Mouse (Mus musculus) cerebellum, postnatal 4 days (tissue): ENCODE results near the gene Lck.

Source experiments
- DNase-seq, 2 experiments: peaks; one replicate each; pipeline ENCODE4 v3.0.0; 2022; ENCODE audit warnings: low spot score in 2 of 2, mixed read lengths in 1 of 2

Gene Lck

DNA sequence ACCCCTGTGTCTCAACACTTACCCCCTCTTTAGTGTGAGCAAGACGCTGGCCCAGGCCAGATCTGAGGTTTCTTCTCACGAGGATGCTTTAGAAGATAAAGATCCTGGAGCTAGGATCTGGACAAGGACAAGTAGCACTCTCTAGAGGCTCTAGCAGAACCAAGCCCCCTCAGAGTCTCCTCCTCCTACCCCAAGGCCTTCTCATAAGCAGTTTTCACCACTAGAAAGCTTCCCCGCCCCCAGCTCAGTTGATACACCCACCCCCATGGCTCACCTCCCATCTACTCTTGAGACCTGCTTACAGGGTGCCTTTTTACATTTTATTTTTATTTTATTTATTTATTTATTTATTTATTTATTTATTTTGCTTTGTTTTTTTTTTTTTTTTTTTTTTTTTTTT lies 63.8 kb downstream of the Lck start:
- no peak for DNase-seq

DNA sequence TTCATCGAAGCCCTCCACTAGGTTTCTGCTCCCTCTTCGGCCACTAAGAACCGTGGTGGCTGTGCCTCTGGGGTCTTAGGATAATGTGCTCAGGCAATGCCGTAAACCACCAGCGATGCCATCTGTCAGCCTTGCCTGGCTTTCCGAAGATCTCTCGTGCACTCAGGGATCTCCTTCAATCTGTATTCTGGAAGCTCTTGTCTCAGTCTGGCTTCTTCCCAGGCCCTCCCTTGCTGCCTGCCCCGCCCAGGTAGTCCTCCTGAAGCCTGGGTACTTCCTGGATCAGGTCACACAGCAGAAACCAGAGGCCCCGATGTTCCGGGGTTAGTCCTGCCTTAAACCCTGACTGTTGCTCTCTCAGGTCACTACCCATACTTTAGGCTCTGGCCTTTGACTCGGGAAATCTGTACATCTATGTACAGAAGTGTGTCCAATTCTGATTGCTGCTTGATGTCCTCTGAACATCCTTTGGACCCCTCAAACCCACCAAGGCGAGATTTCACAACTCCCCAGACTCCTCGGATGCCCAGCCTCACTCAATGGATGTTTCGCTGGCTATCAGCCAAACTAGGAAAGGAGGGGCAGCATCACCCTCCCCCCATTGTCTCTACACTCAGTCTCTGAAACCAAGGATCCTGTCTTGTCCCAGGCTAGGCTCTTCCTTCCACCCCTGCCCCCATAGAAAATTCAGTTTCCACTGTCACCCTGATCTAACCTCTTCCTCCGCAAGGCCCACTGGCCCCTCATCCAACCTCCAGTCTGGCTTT lies 64.4 kb downstream of the Lck start:
- DNase-seq: peak in 1 of 2 experiments; percentile 25

DNA sequence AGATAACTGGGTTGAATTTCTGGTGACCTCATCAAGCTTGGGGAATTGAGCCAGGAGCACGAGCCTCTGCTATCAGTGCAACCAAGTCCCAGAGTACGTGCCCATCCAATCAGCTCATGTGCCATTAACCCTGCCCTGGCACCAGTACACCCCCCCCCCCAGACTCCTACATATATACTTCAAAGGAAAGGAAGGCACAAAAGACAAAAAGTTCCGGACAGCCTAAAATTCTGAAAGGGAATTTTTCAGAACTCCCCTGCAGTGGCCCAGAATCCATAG lies 65.3 kb downstream of the Lck start:
- DNase-seq: no peak

DNA sequence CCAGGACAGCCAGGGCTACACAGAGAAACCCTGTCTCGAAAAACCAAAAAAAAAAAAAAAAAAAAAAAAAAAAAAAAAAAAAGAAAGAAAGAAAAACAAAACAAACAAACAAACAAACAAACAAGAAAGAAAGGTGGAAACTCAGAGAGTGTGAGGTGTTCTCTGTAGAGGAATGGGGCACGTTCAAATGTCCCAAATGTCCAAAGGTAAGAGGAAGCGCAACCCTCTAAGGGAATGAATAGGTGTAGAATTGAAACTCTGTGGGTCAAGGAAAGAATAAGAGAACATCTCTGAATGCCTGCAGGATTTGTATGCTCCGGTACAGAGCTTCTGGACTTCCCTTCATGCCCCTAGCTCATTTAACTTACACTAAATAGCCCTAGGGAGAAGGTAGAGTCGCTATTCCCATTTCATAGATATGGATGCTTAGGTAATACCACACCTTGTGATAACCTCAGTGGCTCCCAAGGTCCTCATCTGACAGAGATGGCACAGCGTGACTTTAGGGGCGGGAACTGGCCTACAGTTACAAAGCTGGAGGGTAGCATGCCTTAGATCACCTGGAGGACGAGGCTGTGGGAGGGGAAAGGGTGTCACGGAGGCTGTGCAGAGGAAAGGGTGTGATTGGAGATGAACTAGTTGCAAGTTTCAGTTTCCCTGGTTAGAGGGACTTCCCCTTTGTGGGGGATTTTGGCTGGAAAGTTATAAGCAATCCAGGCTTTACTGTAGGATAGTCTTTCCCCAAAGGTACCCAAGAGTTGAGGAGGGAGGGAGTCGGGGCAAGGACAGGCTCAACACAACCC lies 65.8 kb downstream of the Lck start:
- DNase-seq: no peak

DNA sequence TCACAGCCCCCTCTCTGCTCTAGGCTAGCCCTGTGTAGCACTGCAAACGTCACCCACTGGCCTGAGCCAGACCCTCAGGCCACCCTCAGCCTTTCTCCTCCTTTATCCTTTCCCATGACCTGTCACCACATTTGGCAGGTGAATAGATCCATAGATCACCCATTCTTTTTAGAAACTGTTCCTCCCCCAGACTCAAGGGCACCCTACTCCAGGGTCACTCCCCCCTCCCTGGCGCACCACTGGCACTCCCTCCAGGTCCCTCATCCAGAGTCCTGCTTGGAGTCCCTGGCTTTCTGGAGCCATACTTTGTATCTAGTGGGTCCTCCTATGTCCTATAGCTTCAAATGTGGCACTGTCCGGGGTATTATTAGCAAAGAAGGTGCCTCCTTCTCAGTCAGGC lies 67.9 kb downstream of the Lck start:
- DNase-seq: no peak

DNA sequence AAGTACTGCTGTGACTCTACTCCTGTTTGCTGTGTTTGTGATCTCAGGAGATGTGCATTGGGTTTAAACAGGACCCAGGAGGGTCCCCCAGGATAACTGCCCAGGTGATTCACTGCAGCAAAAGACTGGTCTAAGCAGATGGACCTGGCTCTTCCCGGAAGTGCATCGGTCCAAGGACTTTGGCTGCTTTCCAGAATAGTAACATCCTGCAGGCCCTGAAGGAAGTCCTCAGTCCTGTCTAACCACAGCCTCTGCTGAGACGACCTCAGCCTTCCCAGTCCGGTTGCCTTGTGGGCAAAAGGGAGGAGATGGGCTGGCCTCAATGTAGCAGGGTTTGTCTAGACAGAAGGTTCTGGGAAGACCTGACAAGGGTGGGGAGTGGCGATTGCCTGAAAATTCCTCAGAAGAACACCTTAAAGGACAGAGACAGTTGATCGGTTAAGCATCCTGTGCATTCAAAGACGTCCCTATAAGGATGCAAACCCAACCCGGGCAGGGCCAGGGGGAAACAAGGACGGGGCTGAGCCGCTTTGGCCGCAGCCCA lies 70.5 kb downstream of the Lck start:
- DNase-seq: no peak

DNA sequence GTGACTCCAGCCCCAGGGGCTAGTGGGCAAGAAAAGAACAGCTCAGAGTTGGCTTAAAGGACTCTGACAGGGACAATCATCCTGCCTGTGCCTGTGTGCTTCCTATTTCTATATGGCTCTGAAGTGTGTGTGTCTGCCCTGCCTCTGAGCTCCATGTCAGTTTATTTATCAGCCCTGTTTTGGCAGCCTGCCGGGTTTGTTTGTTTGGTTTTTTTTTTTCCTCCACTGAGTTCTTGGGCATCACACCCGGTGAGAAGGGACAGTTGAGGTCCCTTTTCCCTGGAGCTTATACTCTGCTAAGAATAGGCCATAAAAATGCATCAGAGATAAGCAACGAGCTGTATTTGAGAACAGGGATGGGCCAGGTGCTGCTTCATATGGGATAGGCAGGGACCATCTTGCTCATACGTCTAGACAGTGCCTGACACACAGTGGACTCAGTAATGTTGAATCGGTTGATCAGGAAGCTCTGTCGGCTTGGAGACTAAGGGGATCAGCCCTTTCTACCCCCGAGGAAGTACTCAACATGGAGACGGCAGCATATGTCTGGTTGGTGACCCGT lies 71.0 kb downstream of the Lck start:
- no peak for DNase-seq

DNA sequence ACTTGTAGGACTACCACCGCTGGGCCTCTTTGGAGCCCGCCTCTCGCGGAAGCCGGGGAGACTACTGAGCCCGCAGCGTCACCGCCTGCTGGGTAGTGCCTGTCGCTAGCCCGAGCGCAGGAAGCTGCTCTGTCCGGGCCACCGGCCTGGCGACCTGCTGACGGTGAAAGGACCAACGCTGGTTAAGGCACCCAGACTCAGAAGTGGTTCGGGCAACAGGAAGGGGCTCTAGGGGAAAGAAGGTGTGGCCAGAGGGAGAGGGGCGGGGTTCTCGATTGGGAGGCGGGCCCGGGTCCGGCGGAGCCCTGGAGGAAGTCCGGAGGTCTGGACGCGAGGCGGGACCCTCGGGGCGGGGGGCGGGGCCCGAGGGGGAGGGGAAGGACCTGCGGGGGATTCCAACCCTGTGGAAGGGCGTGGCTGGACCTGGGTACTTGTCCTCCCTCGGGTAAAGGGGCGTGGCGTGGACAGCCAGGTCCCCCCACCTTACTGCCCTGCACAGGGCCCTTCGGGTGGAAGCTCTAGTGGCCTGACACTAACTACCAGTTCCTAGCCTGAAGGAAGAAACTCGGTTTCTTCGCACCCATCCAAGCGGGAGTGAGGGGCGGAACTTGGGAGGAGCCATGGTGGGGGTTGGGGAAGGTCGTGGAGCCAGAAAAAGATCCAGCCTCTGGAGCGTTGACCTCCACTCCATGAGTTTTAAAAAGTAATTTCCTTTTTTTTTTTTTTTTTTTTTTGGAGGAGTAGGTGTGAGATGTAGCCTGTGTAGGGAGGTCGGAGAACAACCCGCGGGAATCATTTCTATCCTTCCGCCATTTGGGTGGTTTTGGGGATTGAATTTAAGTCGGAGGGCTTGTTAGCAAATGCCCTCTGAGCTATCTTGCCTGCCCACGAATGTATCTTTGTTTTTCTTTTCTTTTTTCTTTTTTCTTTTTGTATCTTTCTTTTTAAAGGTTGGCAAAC lies 72.6 kb downstream of the Lck start:
- peak; percentile 61 to 72 for DNase-seq

DNA sequence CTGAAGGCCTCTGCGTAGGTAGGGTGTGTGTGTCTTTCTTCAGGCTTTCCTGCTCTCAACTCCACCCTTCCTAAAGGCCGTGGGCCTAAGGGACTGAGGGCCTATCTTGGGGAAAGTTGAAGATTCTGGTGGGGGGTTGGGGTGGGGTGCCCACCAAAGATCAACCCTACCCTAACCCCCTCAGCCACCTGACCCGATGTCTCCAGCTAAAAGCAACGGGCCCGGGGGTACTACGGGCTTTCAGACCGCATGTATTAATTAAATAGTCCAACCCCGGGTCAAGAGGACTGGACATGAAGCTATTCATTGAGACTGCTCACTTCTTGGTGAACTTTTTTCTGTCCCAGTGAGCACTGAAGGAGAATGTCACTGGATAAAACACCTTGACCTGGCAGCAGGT lies 73.4 kb downstream of the Lck start:
- DNase-seq: no peak

DNA sequence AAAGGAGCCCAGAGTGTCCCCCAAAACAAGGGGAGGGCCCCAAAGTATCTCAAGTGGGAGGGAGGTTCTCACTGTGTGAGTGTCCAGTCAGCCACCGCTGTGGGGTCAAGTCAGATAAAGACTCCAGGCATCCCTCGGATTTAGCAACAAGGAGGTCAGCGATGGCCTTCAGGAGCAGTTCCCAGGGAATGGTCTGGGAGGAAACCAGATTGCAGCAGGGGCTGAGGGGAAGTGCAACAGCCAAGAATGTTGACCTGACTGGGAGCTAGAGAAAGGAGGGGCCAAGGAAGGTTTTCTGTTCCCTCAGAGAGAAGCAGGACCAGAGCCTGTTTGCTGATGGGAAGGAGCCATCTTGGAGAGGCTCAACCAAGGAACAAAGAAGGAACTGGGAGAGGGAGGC lies 74.5 kb downstream of the Lck start:
- DNase-seq: no peak
